Mouse (Mus musculus) liver, postnatal 0 days (tissue): ENCODE data around the gene Fam81b.

Experiments used
- CTCF ChIP-seq: sonication (generic); IDR thresholded peaks from 2 replicates; pipeline ENCODE4 v1.5.1; 2016; ENCODE audit warnings: antibody characterized with exemption, low read depth
- EP300 ChIP-seq: IDR thresholded peaks from 2 replicates; pipeline ENCODE4 v1.6.1; 2016; ENCODE audit warnings: antibody characterized with exemption, low read depth, mild to moderate bottlenecking

GRCm38 (mm10) chr13:76292050-76292449 lies 12.8 kb downstream of the Fam81b start:
- TF ChIP-seq CTCF (no peak), EP300 (no peak)
